Mouse (Mus musculus): Measurements from ENCODE around the gene Bcap31. TPM values are rescaled to one million over a fixed set of nuclear protein-coding genes. Genes with fewer than 3 reads are reported as not detected.

The Bcap31 gene
- total RNA-seq, 1 experiment from 2014 or later = 230 TPM

DNA sequence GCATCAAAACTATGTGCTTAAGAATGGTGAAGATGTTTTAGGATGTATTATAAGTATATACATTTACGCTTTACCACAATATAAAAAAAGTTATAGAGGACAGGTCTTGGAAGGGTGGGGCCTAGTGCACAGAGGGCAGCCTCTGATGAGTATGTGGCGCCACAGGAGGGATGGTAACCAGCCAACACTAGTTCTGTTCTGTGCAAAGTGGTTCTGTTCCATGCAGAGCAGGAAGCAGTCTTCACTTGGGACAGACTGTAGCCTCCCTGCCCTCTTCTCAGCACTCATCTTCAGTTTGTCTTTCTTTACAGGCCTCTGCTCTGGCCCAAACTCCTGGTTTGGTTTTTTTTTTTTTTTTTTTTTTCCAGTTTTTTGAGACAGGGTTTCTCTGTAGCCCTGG lies 31.8 kb downstream of the Bcap31 start:
- DNase-seq = no peak

DNA sequence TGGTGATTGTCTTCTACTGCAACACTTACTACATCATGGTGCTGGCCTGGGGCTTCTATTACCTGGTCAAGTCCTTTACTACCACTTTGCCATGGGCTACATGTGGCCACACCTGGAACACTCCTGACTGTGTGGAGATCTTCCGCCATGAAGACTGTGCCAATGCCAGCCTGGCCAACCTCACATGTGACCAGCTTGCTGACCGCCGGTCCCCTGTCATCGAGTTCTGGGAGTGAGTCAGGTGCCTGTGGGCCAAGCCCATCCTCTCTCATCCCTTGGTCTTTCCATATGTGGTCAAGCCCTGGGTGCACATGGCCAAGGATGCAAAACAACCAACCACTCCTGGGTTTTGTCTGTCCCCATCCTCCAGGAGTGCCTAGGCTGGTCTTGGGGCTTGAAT lies 39.3 kb downstream of the Bcap31 start:
- DNase-seq = no peak

DNA sequence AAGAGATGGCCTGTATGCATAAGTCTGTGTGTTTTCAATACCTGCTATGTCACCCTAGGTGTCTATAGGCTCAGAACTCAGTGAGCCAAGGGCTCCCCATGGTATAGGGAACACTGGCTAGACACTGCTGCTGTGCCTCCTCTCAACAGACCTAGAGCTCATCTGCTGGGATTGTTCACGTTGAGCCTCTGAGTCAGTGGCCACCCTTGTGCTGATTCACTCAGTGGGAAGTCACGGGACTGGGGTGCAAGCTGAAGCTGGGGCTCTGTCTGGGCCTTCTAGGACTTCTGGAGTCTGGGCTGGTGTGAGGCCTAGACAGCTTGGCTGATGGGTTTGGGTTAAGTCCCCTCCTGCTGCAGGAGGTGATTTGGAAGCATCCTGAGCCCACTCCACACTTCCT lies 40.7 kb downstream of the Bcap31 start:
- peak; percentile 49 for DNase-seq

DNA sequence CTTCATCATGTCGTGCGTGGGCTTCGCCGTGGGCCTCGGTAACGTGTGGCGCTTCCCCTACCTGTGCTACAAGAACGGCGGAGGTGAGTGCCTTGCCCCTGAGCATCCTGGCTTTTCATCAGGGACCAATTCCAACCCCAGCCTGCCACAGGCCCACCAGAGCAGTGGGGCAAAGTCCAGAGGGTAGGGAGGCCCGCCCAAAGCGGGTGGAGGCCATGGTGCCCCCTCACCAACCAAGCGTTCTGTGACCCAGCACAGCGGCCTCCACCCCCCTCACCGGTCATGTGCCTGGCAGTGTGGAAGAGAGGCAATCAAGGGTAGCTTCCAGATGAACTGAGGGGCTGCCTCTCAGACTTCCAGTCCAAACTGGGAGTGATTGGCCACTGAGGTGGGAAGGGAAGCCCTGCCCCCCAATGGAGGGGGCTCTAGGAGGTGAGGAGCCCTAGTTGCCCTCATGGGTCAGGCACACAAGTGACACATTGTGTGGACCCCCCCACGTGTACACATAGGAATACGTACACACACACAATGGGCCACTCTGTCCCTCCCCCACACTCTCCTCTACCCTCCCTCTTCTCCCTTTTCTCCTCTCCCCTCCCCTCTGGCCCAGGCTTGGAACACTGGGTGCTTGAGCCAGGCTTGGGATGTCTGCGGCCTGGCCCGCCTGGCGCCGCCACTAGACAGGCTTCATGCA lies 41.9 kb downstream of the Bcap31 start:
- DNase-seq = peak; percentile 45

DNA sequence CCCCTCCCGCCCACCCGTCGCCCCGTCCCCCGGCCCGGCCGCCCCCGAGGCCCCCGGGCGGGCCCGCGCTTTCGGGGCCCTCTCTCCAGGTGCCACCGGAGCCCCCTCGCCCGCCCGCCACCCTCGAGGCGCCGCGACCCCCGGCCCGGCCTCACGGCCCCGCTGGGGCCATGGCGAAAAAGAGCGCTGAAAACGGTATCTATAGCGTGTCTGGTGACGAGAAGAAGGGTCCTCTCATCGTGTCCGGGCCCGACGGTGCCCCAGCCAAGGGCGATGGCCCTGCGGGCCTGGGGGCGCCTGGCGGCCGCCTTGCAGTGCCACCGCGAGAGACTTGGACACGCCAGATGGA lies 42.4 kb downstream of the Bcap31 start:
- DNase-seq = no peak

DNA sequence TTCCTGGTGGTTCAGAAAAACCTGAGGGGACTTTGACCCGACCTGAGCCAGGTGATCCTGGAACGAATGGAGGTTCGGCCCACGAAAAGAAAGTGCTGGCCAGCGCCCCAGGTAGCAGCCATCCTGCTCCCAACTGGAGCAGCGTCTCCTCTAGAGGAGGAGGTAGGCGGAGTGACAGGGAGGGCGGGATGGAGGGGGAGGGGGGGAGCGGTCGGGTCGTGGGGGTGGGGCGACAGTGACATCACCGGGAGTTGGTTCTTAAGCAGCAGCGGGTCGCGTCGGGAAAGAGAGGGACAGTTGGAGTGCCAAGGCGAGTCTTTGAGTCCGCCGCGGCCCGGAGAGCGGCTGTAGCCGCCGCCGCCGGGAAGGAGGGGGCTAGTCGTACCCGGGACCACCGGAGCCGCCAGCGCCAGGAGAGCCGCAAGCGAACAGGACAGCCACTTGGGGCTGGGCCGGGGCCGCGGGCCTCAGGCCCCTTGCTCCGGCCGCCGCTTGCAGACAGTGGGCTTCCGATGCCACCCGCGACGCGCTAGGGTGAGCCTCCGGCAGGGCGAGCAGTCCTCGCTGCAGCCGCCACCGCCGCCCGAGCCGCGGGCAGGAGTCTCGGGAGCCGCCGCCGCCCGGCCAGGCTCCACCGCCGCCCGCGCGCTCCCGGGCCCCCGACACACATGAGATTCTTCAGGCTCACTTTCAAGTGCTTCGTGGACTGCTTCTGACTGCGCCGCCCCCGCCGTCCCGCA lies 42.9 kb downstream of the Bcap31 start, which contains the start of gene Slc6a8:
Slc6a8 (plus strand) TSS at position 272 of the 740 bp plus-strand sequence.
- peak; percentile 83 for DNase-seq

DNA sequence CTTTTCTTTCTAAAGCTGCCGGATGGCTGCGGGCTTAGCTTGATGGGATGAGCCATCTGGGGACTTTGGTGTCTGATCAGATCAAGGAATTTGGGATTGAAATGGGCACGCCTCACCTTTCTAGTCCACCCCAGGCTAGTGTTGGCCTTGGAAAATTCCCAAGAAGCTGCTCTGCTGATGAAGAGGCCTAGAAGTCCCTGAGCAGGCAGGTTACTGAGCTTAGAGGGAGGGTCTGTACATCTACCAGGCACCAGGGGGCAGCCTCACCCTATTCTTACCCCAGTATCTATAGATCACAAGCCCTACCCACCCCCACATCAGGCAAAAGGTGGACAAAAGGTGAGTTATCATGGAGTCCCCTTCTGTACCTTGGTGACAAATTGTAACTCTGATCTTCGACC lies 43.9 kb downstream of the Bcap31 start:
- peak; percentile 66 for DNase-seq

DNA sequence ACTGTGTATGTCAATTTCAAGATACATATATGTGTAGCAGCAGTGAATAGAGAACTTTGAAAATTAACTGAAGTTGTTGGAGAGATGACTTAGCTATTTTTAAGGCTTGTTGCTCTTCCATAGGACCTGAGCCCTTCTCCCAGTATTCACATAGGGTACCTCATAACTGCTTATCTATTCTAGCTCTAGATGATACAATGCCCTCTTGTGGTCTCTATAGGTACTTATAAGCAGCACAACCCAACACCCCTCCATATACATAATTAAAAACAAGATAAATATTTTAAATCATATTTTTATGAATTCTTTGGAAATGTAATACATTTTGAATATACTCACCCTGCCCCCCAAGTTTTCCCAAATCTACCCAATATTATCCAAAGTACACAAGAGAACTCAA lies 52.8 kb downstream of the Bcap31 start:
- no peak for DNase-seq

DNA sequence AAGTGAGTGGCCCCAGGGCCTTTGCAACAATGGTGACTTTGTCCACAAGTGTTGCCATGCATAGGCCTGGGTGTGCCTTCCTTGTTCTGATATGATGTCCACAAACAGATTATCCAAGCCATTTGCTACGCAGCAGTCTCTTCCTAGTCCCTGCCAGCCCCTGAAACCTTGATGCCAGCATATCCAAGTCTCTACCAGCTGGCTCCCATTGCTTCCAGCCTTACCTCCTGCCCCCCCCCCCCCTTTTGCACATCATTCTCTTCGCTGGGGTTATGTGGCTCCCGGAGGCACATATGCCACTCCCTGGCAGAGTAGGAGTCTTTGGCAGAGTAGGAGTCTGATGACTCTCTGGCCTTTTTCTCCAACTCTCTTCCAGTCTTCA lies 55.7 kb downstream of the Bcap31 start:
- no peak for DNase-seq

DNA sequence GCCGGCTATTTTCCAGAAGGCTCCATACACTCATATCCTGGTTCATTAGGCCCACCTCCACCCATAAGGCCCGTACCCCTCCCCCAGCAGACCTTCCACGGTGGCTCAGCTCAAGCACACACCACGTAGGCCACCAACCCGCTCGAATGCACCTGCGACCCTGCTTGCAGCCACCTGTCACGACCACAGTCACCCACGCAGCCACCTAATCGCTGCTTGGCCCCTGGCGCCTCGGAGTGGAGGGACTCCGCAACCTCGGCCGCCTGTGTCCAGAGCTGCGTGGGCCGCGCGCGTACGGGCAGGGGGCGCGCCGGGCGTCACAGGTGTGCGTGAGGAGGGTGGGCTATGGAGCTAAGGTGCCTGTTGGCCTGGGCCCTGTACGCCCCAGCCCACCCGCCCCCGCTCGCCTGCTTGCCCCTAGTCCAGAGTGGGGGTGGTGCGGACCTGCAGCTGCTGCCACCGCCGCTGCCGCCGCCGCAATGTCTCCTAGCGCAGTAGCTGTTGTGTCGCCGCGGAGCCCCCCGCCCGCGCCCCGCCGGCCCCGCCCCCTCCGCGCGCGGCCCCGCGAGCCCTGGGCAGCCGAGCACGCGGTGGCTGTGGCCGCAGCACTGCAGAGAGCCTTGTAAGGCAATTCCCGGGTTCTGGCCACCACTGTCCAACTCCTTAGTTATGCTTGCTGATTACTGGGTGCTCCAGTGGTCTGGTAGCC lies 56.2 kb downstream of the Bcap31 start, which contains the start of gene Pnck:
Pnck (minus strand) TSS at position 543 of the 709 bp plus-strand sequence.
- peak; percentile 44 for DNase-seq

DNA sequence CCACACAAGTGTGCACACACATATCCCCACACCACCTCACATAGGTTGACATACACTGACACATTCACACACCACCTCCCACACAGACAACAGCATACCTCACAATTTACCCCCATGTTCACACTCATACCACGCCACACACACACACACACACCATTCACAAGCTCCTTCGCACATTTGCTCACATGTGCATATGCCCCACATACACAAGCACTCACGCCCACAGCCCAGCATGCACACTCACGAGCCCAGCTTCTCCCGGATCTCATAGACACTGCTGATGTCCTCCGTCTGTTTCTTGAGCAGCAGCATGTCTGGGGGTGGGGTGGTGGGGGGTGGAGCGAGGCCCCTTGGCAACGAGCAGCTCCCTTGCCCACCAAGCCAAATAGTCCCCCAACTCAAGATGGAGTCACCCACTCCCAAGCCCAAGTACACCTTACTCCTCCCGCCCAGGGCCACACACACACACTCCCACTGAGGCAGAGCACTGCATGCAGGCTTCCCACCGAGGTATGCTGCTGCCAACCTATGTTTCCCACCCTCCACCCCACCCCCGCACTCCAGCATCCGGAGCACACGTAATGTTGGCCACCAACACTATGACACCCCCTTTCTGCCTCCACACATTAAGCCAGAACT lies 56.9 kb downstream of the Bcap31 start:
- no peak for DNase-seq

DNA sequence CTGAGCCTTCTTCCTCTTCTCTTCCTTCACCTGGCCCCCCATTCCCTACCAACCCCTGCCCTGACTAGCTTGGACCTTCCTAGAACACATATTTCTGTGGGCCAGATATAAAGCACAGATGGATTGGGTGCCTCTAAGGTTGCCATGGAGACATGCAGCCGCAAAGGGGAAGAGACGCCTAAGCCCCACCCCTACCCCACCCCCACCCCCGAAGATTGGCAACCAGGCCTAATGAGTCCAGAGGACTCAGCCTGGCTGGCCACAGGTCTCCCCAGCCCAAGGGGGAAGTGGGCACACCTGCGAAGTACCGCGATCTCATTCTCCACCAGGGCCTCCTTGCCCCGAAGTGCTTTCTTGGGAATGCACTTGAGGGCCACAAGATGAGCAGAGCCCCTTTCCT lies 57.6 kb downstream of the Bcap31 start:
- DNase-seq = no peak

DNA sequence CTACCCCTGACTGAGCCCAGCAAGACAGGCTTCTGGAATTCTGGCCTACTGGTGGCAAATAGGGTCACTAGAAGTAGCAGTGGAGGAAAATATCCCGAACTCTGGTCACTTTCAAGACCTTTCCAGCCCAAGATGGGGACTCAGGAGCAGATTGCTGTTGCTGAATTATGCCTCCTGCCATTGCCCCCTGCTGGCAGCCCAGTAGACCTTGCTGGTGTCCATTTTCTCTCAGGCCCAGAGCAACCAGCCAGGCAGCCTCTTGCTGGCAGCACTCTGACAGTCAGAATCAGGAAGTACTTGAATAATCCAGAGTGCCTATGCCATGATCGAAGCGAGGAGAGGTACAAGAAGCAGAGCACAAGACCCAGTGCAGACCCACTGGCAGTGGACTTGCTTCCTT lies 60.4 kb downstream of the Bcap31 start:
- peak; percentile 52 for DNase-seq

DNA sequence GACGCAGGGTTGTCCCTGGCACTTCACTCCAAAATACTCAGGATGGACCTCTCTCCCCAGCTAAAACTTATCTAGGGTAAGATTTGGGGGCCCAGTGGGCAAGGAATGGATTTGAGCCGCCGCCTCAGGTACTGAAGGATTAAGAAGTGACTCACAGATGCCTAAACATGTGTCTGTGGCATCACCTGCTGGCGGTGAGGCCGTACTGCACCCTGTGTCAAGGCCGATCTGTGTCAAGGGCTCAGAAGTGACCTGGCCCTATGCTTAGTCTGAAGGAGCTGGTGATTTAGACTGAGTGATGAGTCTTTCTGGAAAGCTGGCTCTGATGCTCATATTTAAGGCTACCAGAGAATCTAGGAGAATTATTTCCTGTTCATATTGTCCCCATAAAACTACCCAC lies 61.8 kb downstream of the Bcap31 start:
- DNase-seq = peak; percentile 49

DNA sequence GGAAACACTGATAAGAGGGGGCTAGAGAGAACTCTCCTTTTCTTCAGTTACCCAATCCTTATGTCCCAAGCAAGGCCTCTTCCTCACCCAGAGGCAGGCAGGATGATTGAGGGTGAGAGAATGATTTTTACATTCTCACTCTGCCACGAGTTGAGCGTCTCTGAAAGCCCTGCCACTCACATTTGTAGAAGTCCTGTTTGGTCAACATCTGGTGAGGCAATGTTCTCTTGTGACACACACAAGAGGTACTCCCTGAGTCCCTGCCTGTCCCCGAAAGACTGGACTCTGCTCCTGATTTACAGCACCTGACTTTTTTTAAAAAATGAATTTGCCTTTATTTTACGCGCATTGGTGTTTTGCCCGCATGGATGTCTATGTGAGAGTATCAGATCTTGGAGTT lies 62.6 kb downstream of the Bcap31 start:
- DNase-seq = no peak

DNA sequence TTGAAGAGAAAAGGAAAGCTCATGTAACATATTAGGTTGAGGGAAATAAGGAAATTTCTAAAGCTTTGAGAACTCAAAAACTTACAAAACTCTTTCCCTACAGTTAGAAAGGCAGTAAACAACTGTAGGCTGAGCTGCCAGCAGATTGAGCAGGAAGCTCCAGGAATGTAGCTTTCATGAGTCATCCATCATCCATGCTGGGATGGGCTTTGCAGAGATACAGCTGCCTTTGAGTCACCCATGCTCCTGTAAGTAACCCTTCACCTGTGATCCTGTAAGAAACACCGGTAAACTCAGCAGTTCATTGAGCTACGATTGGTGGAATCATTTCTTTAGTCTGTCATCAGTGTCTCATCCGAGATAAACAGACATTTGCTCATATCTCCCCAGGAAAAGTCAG lies 65.1 kb downstream of the Bcap31 start:
- no peak for DNase-seq

DNA sequence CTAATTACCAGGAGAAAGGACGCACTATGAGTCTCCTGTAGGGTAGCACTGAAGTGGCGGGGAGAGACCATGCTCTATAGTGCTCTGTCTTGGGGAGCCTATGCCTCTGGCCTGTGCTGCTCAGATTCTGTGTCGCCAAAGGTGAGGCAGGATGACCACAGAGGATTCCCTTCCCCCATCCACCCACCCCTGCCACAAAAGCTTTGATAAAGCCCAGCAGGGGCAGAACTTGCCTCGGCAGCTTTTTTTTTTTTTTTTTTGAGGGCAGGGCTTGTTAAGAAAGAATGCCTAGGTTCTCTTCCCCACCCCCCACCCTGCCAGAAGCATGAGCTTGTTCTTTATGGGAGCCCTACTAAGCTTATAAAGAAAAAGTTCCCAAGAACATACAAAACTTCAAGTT lies 70.9 kb downstream of the Bcap31 start:
- DNase-seq = no peak

DNA sequence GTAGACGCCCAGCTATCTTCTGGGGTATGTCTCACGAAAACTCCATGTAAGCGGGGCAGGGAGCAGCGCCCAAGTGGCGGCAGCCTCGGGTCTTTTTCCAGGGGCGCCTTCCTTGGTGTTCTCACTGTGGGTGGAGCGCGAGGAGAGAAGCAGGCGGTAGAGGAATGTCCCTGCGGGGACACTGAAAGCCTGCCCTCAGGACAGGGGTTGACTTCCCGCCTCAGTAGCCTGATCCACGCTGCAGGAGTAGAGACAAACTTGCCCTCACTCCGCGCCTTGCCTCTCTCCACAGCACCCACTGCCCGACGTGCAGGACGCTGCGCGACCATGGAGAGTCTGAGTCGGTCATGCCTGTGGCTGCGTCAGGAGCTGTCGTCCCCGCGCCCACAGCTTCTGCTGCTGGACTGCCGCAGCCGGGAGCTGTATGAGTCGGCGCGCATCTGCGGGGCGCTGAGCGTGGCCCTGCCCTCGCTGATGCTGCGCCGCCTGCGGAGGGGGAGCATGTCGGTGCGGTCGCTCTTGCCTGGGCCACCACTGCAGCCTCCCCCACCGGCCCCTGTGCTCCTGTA lies 76.0 kb downstream of the Bcap31 start:
- peak; percentile 34 for DNase-seq

DNA sequence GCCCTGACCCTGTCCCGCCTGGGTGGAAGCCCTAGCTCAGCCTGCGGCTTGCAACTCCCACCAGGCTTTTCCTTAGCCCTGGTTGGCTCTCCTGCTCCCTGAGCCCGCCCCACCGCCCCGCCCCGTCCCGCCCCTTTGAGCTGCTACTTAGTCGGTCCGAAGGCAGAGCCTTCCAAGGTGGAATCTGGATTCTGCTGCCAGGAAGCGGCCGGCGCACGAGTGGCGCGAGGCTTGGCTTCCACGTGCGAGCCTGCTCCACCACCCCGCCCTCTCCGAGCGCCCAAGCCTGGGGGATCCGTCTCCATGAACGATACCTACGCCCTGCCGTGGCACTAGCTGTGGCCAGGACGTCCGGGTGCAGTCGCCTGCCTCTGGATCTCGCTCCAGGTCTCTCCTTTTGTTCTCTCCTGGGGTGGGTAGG lies 76.7 kb downstream of the Bcap31 start, which contains the start of gene Dusp9:
Dusp9 (plus strand) TSS at position 165 of the 421 bp plus-strand sequence.
- peak; percentile 74 for DNase-seq

DNA sequence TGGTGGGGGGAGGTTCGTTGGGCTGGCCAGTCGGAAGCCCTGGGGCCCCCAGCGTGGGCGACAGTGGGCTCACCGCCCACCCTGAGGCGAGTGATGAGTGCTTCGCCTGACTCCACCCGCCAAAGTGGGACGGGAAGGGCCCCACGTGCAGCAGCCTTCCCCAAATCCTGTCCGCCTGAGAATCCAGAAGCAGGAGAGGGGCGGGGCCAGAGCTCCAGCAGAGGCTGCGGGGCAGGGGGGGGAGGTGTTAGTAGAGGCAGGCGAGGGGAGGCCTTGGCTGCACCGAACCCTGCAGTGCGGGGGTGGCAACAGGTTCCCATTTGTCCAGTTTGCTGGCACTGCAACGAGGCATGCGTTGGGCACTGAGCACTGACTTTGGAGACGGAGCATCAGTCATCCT lies 78.6 kb downstream of the Bcap31 start:
- peak; percentile 27 for DNase-seq

Measured in adrenal gland, postnatal 14 days (tissue).